21 mouse cellular contexts compared by ENCODE assay signal in the genomic region with DNA sequence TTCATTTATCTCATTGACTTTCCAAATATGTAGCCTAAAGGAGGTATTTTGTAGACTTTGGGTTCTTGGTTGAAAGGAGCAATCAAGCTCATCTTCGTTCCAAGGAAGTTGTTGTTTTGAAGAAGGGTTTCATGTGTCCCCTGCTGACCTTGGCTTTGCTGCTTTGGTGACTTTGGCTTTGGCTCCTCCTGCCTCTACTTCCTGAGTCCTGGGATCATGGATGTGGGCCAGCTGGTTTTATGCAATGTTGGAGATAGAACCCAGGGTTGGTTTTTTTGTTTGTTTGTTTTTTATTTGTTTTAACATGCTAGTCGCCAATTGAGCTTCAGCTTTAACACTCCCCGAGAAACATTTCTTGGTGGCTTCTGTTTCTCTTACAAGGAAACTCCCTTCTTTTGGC. TPM values are rescaled to one million over a fixed set of nuclear protein-coding genes. Genes with fewer than 3 reads are reported as not detected.
"Had no signal": no experiment of that assay in that cellular context is flagged by ENCODE, and none has a peak within 500 bp of the region (broad histone marks: within the 10 kb centered on the region; RNA-seq: fewer than 3 reads in every experiment).

No protein-coding gene starts in this region.

- H3K9ac ChIP-seq: limb, embryonic 13.5 days; liver, embryonic 13.5 days; lung, embryonic 14.5 days; midbrain, embryonic 12.5 days; midbrain, embryonic 15.5 days; neural tube, embryonic 12.5 days; neural tube, embryonic 15.5 days; stomach, embryonic 15.5 days had no signal

- H3K4me3 ChIP-seq: limb, embryonic 10.5 days; limb, embryonic 13.5 days; liver, embryonic 13.5 days; midbrain, embryonic 12.5 days; midbrain, embryonic 15.5 days; neural tube, embryonic 12.5 days; neural tube, embryonic 15.5 days; stomach, embryonic 15.5 days had no signal

- DNase-seq: liver; liver, embryonic 13.5 days; lung, embryonic 14.5 days; retina, postnatal 1 day; right cerebral cortex, postnatal 25 days; spleen, adult 18-20 months; thymus, adult 2 months; thymus, postnatal 14 days; thymus, postnatal 4 days had no signal

- H3K27me3 ChIP-seq: midbrain, embryonic 15.5 days; neural tube, embryonic 12.5 days; neural tube, embryonic 15.5 days had no signal

- H3K36me3 ChIP-seq: limb, embryonic 10.5 days; limb, embryonic 13.5 days; liver, embryonic 13.5 days; midbrain, embryonic 12.5 days; midbrain, embryonic 15.5 days; neural tube, embryonic 12.5 days; neural tube, embryonic 15.5 days; stomach, embryonic 15.5 days had no signal

- ATAC-seq: hindbrain, postnatal 0 days; inflammation-experienced regulatory T-cells, adult 6 months; intestine, embryonic 16.5 days; lung, postnatal 0 days; midbrain, embryonic 15.5 days had no signal

- H3K4me1 ChIP-seq: limb, embryonic 13.5 days; liver, embryonic 13.5 days; midbrain, embryonic 12.5 days; midbrain, embryonic 15.5 days; neural tube, embryonic 12.5 days; stomach, embryonic 15.5 days had no signal

- H3K27ac ChIP-seq: hindbrain, postnatal 0 days; limb, embryonic 10.5 days; limb, embryonic 13.5 days; liver, embryonic 13.5 days; macrophage; midbrain, embryonic 12.5 days; midbrain, embryonic 15.5 days; neural tube, embryonic 12.5 days; neural tube, embryonic 15.5 days; stomach, embryonic 15.5 days had no signal

- H3K4me2 ChIP-seq: limb, embryonic 13.5 days; liver, embryonic 13.5 days; lung, embryonic 14.5 days; midbrain, embryonic 12.5 days; midbrain, embryonic 15.5 days; neural tube, embryonic 12.5 days; neural tube, embryonic 15.5 days; stomach, embryonic 15.5 days had no signal

- H3K9me3 ChIP-seq: limb, embryonic 10.5 days; limb, embryonic 13.5 days; liver, embryonic 13.5 days; midbrain, embryonic 12.5 days; midbrain, embryonic 15.5 days; neural tube, embryonic 12.5 days; neural tube, embryonic 15.5 days; stomach, embryonic 15.5 days had no signal

RNA-seq across cellular contexts. Expression of a gene that starts 4.9 kb away (rescaled TPM):
- polyA plus RNA-seq: macrophage had no signal
